Mouse (Mus musculus) forelimb bud, embryonic 11.5 days (tissue): ENCODE measurements at regions not wholly inside any gene's neighbourhood (a gene's known extent, or its start where the extent isn't known, plus 50 kb on each side); places are given as distances from the start of the nearest gene placed in this dataset.
"Not testable (repeated sequence)": the region's sequence is repeated elsewhere in the genome, so short reads cannot be mapped to it uniquely, and the experiment has no call there.

Experiments used
- DNase-seq: peaks from one replicate; pipeline ENCODE4 v3.0.0-alpha.2; 2012; ENCODE audit warnings: low read depth, low spot score

GRCm38 (mm10) chr12:40898414-40899027 lies 125.4 kb upstream of the Immp2l start:
- DNase-seq, result peak; percentile 31

DNA sequence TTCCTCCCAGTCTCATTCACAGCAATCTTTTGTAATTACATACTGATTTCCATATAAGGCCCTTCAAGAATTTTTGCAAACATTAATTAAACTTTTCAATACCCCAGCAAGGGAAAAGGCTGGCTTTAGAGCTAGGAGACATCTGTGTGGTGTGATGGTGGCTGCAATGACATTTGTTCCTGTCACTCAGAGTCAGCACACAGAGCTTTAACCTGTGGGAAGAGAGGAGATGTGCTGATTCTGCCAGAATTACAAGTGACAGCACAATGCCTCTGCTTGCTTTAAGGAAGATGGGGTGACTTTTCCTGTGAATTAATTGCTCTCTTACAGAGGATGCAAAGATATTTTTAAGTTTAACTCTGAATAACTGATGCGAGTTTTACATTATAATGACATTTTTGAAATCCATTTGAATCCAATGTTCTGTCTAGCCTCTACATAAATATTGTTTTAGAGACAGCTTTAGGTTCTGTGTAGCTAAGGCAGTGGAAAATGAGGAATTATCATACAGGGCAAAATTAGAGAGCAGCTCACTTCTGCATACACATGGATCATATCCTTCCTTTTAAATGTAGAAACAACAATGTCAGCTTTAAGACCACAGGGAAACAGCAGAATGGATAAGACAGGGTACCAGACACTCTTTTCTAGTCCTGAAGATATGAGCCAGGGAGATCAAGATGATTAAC lies 118.1 kb upstream of the Immp2l start:
- no peak for DNase-seq

DNA sequence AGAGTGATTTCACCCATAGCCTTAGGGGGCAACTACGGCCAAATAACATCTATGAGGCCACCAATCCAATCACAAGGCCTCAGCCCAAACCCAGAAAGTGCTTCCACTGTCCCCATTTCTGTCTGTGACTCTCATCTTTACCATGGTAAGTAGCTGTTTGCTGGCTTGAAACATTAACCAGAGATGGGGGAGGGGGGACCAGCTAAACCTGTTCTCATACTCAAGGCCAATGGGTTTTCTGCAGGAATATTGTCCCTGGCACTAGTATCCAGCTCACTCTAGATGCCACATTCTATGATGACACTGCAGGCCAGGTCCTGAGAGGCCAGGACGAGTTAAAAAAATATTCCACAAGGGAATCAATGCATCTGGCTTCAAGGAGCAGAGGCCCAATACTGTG lies 117.1 kb upstream of the Immp2l start:
- DNase-seq, result no peak

DNA sequence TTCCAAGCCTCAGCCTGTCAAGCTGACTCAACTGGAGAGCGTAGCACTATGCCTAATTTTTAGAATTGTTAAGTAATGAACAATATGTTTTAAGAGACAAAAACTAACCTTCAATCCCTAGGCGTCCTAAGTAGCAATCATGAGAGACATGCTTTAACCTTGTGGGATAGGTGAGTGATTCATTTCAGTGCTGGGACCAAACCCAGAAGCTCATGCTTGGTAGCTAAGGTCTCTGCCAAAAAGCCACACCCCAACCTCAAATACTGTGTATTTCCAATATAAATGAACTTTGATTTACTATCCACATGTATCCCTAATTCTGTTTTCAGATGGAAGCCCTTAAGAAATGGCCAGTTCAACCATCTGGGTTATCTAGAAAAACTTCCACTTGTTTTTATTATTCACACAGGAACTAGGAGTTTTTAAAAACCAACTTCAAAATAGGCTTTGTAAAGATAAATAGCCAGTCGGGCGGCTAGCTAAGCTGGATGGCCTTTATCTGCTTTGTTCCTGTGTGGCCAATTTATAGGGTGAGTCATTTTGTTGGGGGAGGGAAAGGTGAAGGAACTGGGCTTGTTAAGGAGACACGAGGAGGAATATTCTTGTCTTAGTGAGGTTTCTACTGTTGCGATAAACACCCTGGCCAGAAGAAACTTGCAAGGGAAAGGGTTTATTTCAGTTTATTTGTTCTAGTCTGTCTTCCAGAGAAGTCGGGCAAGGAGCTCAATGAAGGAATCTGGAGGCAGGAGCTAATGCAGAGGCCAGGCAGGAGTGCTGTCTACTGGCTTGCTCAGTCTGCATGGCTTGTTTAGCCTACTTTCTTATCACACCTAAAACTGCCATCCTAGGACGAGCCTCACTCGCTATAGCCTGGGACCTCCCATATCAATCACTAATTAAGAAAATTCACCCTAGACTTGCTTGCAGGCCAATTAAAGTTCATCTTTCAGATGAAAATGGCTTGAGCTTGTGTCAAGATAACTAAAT lies 114.8 kb upstream of the Immp2l start:
- no peak for DNase-seq

- no peak for DNase-seq
Observed at GRCm38 (mm10) chr12:40917486-40917885, 106.4 kb upstream of the Immp2l start.

GRCm38 (mm10) chr12:40921988-40922387 lies 101.9 kb upstream of the Immp2l start:
- DNase-seq, result no peak

GRCm38 (mm10) chr12:40926681-40927080 lies 97.2 kb upstream of the Immp2l start:
- DNase-seq, result no peak

GRCm38 (mm10) chr12:40929409-40929808 lies 94.5 kb upstream of the Immp2l start:
- not testable (repeated sequence) for DNase-seq

GRCm38 (mm10) chr12:40935098-40935759 lies 88.7 kb upstream of the Immp2l start:
- no peak for DNase-seq

DNA sequence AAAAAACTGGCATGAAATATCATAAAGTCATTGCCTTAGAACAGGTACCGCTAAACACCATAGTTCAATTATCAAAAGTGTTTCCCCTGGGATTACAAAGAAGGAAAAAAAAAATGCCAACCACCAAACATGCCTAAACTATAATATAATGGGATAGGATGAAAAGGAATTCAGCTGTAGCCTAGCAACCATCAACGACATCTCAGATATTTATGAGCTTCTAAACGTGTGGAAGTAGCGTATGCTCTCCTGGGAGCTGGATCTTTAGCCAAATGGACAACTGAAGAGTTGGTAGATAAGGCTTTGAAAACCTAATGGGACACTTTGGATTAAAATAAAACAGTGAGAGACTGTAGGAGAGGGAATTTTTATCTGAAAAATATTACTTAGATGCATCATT lies 86.9 kb upstream of the Immp2l start:
- DNase-seq, result no peak

- no peak for DNase-seq
Observed at GRCm38 (mm10) chr12:40946888-40947287, 77.0 kb upstream of the Immp2l start.

- no peak for DNase-seq
Observed at GRCm38 (mm10) chr12:40949580-40949979, 74.3 kb upstream of the Immp2l start.

GRCm38 (mm10) chr12:40958536-40958935 lies 65.4 kb upstream of the Immp2l start:
- no peak for DNase-seq

- no peak for DNase-seq
Observed at GRCm38 (mm10) chr12:40964996-40965395, 58.9 kb upstream of the Immp2l start.

- DNase-seq, result no peak
Observed at GRCm38 (mm10) chr12:40966308-40966707, 57.6 kb upstream of the Immp2l start.

- DNase-seq, result not testable (repeated sequence)
Observed at GRCm38 (mm10) chr12:40966723-40967122, 57.2 kb upstream of the Immp2l start.

DNA sequence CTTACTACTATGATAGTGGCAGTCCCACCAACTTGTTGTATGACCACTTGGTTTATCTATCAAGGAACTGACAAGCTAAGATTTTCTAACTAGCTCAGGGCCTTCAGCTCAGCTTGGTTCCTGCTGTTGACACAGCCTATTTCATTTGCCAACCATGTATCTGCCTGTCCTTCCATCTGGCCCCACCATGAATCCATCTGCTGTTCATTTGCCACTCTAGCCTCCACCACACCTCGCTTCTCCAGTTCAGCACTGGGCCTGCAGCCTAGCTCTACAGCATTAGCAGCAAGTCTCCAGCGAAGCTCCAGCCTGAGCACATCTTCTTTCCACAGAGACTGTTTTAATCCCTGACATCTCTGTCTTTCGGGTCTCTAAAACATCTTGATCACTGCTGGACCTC lies 51.0 kb upstream of the Immp2l start:
- DNase-seq, result no peak
